Mouse (Mus musculus) kidney, adult 2 months (tissue): Measurements from ENCODE around the gene Epdr1.
"Not testable (repeated sequence)": the region's sequence is repeated elsewhere in the genome, so short reads cannot be mapped to it uniquely, and the experiment has no call there.

ENCODE experiments used
- CTCF ChIP-seq: fragments of 200-500 bp; conservative IDR thresholded peaks from 2 replicates; pipeline ENCODE4 v1.5.1; 2011; ENCODE audit warnings: low read depth, mild to moderate bottlenecking, control low read depth, low read length, moderate library complexity, mixed read lengths; ENCODE audit not compliant: insufficient read depth, insufficient read length
- POLR2A ChIP-seq: fragments of 200-500 bp; IDR thresholded peaks from one replicate; pipeline ENCODE4 v1.6.1; 2011; ENCODE audit warnings: low read depth, low read length, control low read depth

DNA sequence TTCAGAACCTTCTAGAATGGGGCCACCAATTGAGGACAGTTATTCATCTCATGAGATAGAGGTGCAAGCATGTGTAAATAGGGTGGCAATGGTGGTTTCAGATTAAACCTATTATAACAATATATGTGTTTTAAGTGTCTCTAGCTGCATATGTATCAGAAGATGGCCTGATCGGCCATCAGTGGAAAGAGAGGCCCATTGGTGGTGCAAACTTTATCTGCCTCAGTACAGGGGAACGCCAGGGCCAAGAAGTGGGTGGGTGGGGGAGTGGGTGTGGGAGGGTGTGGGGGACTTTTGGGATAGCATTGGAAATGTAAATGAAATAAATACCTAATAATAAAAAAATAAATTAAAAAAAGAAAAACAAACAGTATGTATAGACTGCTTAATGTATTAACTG is 45.0 kb downstream of the Epdr1 start:
- not testable (repeated sequence) for TF ChIP-seq POLR2A, CTCF
